Mouse (Mus musculus): Measurements from ENCODE around the gene Arrdc3. TPM values are rescaled to one million over a fixed set of nuclear protein-coding genes. Genes with fewer than 3 reads are reported as not detected.
"Not testable (repeated sequence)": the region's sequence is repeated elsewhere in the genome, so short reads cannot be mapped to it uniquely, and the experiment has no call there.

Arrdc3 gene
- polyA plus RNA-seq, 1 experiment from 2014 or later: 56.5 TPM

- no peaks in the 10 kb centered on the region for H3K27me3 ChIP-seq (ENCODE audit: control insufficient read depth, insufficient read depth, low read length)
- peak overlapping the region; percentile 32 for H3K4me2 ChIP-seq (replicated peaks; ENCODE audit: low read depth, low read length)
- no peaks in the 10 kb centered on the region for H3K4me1 ChIP-seq (ENCODE audit: control insufficient read depth, insufficient read depth, low read length)
- H3K36me3 ChIP-seq (ENCODE audit: control insufficient read depth, insufficient read depth, low read length): peaks cover 3% of the 10 kb centered on the region; the same call in 1 of the 2 replicates
- H3K4me3 ChIP-seq (ENCODE audit: low read depth, low read length): peak overlapping the region; percentile 92
- peak overlapping the region; percentile 100 for H3K27ac ChIP-seq (ENCODE audit: low read length)
- under 1% methylated on average over 15 of the region's 15 CpGs for WGBS
- ATAC-seq (ENCODE audit: insufficient number of reproducible peaks, insufficient read depth, low FRiP score, low read depth): no peak
- no peaks in the 10 kb centered on the region for H3K9me3 ChIP-seq (ENCODE audit: control insufficient read depth, low read depth, low read length)
- H3K9ac ChIP-seq (replicated peaks; ENCODE audit: low read depth, low read length): peak overlapping the region; percentile 96
These were observed 1.3 kb downstream of the Arrdc3 start for GRCm38 (mm10) chr13:80884377-80884983.

DNA sequence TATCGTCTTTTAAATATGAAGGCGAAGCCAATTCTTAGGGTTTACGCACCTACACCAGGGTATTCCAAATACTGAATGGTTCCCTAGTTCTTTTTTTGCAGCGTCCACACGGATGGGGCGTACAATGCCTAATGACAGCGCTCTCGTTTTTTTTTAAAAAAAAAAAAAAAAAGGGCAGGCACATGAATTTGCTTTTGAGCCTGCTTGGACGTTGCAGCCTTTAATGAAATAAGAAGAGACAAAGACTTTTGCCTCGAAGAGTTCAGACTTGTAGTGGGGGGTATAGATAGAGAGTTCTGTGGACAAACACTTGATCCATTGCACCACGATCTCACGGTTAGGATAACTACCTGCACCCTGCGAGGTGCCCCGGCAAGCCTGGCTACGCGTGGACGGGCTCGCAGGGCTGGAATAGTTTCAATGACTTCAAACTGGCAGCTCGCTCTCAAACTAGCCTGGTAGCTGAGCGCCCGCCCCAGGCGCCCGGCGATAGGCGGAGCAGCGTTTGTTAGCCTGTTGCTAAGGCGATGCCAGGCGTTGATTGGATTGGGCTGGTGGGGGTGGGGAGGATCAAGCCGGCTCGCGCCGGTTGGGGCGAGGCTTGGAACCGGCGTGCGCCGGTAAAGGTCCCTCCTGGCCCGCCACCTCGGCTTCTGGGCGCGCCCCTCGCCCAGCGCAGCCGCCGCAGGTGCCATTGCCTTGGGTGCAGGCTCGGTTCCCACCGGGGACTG lies 2.1 kb downstream of the Arrdc3 start:
- H3K4me3 ChIP-seq (ENCODE audit: low read depth, low read length): peak overlapping the region; percentile 92
- peak overlapping the region; percentile 32 for H3K4me2 ChIP-seq (replicated peaks; ENCODE audit: low read depth, low read length)
- under 1% methylated on average over 47 of the region's 47 CpGs for WGBS
- no peaks in the 10 kb centered on the region for H3K9me3 ChIP-seq (ENCODE audit: control insufficient read depth, low read depth, low read length)
- no peaks in the 10 kb centered on the region for H3K27me3 ChIP-seq (ENCODE audit: control insufficient read depth, insufficient read depth, low read length)
- peaks cover 8% of the 10 kb centered on the region; the same call in 1 of the 2 replicates for H3K36me3 ChIP-seq (ENCODE audit: control insufficient read depth, insufficient read depth, low read length)
- no peaks in the 10 kb centered on the region for H3K4me1 ChIP-seq (ENCODE audit: control insufficient read depth, insufficient read depth, low read length)
- ATAC-seq (ENCODE audit: insufficient number of reproducible peaks, insufficient read depth, low FRiP score, low read depth): peak; percentile 87
- H3K27ac ChIP-seq (ENCODE audit: low read length): peak overlapping the region; percentile 100
- H3K9ac ChIP-seq (replicated peaks; ENCODE audit: low read depth, low read length): peak overlapping the region; percentile 96

DNA sequence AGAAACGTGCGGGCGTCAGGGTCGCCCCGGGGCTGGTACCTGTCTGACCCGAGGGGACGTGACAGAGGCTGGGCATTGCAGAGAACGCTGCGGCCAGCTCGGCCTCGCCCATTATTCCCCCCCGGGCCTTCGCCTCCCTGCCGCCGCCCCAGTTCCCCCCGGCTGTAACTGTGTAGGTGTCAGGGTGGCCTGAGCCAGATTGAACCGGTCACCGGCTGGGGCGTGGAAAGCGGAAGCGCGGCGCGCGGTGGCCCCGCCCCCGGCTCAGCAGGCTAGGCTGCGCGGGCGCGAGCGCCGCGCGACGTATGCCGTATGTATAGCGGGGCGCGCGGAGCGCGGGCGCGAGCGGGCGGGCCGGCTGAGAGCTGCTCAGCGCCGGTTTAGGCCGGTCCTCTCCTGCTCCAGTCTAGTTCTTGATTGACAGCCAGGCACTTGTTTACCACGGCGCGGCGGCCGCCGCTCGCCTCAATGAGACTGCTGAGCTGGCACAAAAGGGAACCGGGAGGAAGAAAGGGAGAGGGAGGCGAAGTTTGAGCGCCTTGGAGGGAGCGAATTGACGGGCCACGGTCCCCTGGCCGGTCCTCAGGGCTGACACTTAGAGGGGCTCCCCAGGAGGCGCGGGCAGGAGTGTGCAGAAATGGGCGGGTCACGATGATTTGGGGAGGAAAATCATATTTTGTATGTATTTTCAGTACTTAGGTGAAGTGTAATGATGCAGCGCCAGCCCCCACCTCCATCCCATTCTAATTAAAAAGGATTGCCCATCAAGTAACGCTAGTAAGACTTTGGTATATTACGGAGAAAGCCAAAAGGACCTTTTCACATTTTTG lies 2.9 kb downstream of the Arrdc3 start:
- H3K4me1 ChIP-seq (ENCODE audit: control insufficient read depth, insufficient read depth, low read length): no peaks in the 10 kb centered on the region
- no peaks in the 10 kb centered on the region for H3K27me3 ChIP-seq (ENCODE audit: control insufficient read depth, insufficient read depth, low read length)
- H3K36me3 ChIP-seq (ENCODE audit: control insufficient read depth, insufficient read depth, low read length): peaks cover 15% of the 10 kb centered on the region
- peak overlapping the region; percentile 100 for H3K27ac ChIP-seq (ENCODE audit: low read length)
- peak overlapping the region; percentile 96 for H3K9ac ChIP-seq (replicated peaks; ENCODE audit: low read depth, low read length)
- H3K9me3 ChIP-seq (ENCODE audit: control insufficient read depth, low read depth, low read length): no peaks in the 10 kb centered on the region
- peak overlapping the region; percentile 56 for H3K4me2 ChIP-seq (replicated peaks; ENCODE audit: low read depth, low read length)
- peak overlapping the region; percentile 92 for H3K4me3 ChIP-seq (ENCODE audit: low read depth, low read length)
- WGBS: 1% methylated on average over 66 of the region's 72 CpGs
- peak; percentile 92 for ATAC-seq (ENCODE audit: insufficient number of reproducible peaks, insufficient read depth, low FRiP score, low read depth)

GRCm38 (mm10) chr13:80886664-80887210 lies 3.6 kb downstream of the Arrdc3 start:
- Histone ChIP-seq H3K27ac (ENCODE audit: low read length) (peak overlapping the region; percentile 100), H3K4me2 (replicated peaks; ENCODE audit: low read depth, low read length) (peak overlapping the region; percentile 56), H3K9me3 (ENCODE audit: control insufficient read depth, low read depth, low read length) (no peaks in the 10 kb centered on the region), H3K4me1 (ENCODE audit: control insufficient read depth, insufficient read depth, low read length) (no peaks in the 10 kb centered on the region), H3K4me3 (ENCODE audit: low read depth, low read length) (peak overlapping the region; percentile 92), H3K9ac (replicated peaks; ENCODE audit: low read depth, low read length) (peak overlapping the region; percentile 83), H3K27me3 (ENCODE audit: control insufficient read depth, insufficient read depth, low read length) (no peaks in the 10 kb centered on the region), H3K36me3 (ENCODE audit: control insufficient read depth, insufficient read depth, low read length) (peaks cover 21% of the 10 kb centered on the region)
- 7% methylated on average over 6 of the region's 6 CpGs for WGBS
- no peak for ATAC-seq (ENCODE audit: insufficient number of reproducible peaks, insufficient read depth, low FRiP score, low read depth)

DNA sequence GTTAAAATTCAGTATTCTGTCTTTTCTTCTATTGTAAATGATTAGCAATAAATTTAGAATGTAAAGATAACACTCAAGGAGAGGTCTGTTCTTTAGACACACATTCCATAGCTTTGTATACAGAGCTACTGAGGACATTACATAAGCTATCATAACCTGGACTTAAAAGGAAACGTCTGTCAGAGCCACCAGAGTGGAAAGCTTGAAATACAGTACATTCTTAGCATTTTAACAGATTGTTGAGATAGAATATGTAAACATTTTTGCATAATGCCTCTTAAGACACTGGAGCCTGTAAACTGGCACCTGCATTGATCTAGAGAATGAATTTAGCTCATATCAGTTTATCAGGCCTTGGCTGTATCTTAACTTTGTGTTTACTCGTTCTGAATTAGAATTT lies 4.7 kb downstream of the Arrdc3 start:
- Histone ChIP-seq H3K4me1 (ENCODE audit: control insufficient read depth, insufficient read depth, low read length) (no peaks in the 10 kb centered on the region), H3K4me3 (ENCODE audit: low read depth, low read length) (no peak overlapping the region), H3K36me3 (ENCODE audit: control insufficient read depth, insufficient read depth, low read length) (peaks cover 29% of the 10 kb centered on the region), H3K4me2 (replicated peaks; ENCODE audit: low read depth, low read length) (no peak overlapping the region), H3K27me3 (ENCODE audit: control insufficient read depth, insufficient read depth, low read length) (no peaks in the 10 kb centered on the region), H3K9ac (replicated peaks; ENCODE audit: low read depth, low read length) (no peak overlapping the region), H3K9me3 (ENCODE audit: control insufficient read depth, low read depth, low read length) (no peaks in the 10 kb centered on the region), H3K27ac (ENCODE audit: low read length) (no peak overlapping the region)
- 47% methylated on average over 2 of the region's 2 CpGs for WGBS
- no peak for ATAC-seq (ENCODE audit: insufficient number of reproducible peaks, insufficient read depth, low FRiP score, low read depth)

DNA sequence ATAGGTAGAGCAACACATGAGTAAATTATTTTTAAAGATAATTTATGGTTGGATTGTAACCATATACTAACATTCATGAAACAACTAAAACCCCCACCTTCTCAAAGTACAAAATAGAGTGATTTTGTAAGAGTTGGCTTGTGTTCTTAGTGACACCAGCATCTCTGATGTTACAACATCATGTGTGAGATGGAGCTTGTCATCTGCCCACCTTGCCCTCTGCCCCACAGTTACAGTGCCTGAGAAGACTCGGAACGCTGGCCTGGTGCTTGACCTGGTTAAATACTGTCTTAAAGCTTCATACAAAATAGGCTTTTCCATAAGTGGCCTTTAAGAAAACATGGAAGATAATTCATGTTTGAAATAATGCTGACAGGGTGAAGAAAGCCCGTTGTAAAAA lies 11.7 kb downstream of the Arrdc3 start:
- H3K4me3 ChIP-seq (ENCODE audit: low read depth, low read length); H3K27me3 ChIP-seq (ENCODE audit: control insufficient read depth, insufficient read depth, low read length); H3K9ac ChIP-seq (replicated peaks; ENCODE audit: low read depth, low read length); H3K27ac ChIP-seq (ENCODE audit: low read length); H3K4me2 ChIP-seq (replicated peaks; ENCODE audit: low read depth, low read length); H3K4me1 ChIP-seq (ENCODE audit: control insufficient read depth, insufficient read depth, low read length); H3K9me3 ChIP-seq (ENCODE audit: control insufficient read depth, low read depth, low read length); ATAC-seq (ENCODE audit: insufficient number of reproducible peaks, insufficient read depth, low FRiP score, low read depth): not testable (repeated sequence)
- WGBS: 84% methylated on average over 3 of the region's 3 CpGs
- peaks cover 41% of the 10 kb centered on the region for H3K36me3 ChIP-seq (ENCODE audit: control insufficient read depth, insufficient read depth, low read length)

DNA sequence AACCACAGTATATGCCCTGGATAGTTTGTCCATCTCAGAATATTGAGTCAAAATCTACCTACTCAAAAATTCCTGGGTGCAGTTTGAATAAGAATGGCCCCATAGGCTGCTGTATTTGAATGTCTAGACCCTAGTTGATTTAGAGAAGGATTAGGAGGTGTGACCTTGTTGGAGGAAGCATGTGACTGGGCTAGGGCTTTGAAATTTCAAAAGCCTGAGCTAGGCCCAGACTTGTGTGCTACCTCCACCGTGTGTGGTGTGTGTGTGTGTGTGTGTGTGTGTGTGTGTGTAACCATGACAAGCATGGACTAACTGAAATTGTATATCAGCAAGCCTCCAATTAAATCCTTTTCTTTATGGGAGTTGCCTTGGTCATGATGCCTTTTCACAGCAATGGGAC lies 14.2 kb downstream of the Arrdc3 start:
- Histone ChIP-seq H3K4me3 (ENCODE audit: low read depth, low read length) (no peak overlapping the region), H3K9me3 (ENCODE audit: control insufficient read depth, low read depth, low read length) (no peaks in the 10 kb centered on the region), H3K36me3 (ENCODE audit: control insufficient read depth, insufficient read depth, low read length) (peaks cover 19% of the 10 kb centered on the region), H3K4me1 (ENCODE audit: control insufficient read depth, insufficient read depth, low read length) (no peaks in the 10 kb centered on the region), H3K27me3 (ENCODE audit: control insufficient read depth, insufficient read depth, low read length) (no peaks in the 10 kb centered on the region), H3K9ac (replicated peaks; ENCODE audit: low read depth, low read length) (no peak overlapping the region), H3K27ac (ENCODE audit: low read length) (no peak overlapping the region), H3K4me2 (replicated peaks; ENCODE audit: low read depth, low read length) (no peak overlapping the region)
- ATAC-seq (ENCODE audit: insufficient number of reproducible peaks, insufficient read depth, low FRiP score, low read depth): no peak
- 68% methylated on average over 1 of the region's 1 CpGs for WGBS

DNA sequence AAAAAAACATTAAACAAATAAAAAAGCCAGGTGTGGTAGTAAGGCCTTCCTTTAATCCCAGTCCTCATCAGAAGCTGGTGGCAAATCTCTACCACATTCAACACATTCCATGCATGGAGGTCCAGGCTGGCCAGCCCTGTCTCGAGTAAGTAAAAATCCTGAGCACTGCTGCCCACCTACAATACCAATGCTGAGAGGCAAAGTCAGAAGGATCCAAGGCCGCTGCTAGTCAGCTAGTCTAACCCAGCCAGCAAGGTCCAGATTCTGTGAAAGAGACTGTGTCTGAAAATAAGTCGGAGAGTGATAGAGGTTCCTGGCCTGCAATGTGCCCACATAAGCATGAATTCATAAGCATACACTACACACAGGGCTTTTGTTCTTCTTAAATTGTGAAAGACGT lies 14.9 kb downstream of the Arrdc3 start:
- Histone ChIP-seq H3K4me2 (replicated peaks; ENCODE audit: low read depth, low read length) (no peak overlapping the region), H3K27me3 (ENCODE audit: control insufficient read depth, insufficient read depth, low read length) (no peaks in the 10 kb centered on the region), H3K9me3 (ENCODE audit: control insufficient read depth, low read depth, low read length) (no peaks in the 10 kb centered on the region), H3K36me3 (ENCODE audit: control insufficient read depth, insufficient read depth, low read length) (peaks cover 14% of the 10 kb centered on the region), H3K4me3 (ENCODE audit: low read depth, low read length) (no peak overlapping the region), H3K27ac (ENCODE audit: low read length) (no peak overlapping the region), H3K4me1 (ENCODE audit: control insufficient read depth, insufficient read depth, low read length) (no peaks in the 10 kb centered on the region), H3K9ac (replicated peaks; ENCODE audit: low read depth, low read length) (no peak overlapping the region)
- 82% methylated on average over 4 of the region's 4 CpGs for WGBS
- ATAC-seq (ENCODE audit: insufficient number of reproducible peaks, insufficient read depth, low FRiP score, low read depth): no peak

Data from stomach, embryonic 14.5 days (tissue).